Mouse (Mus musculus) lung, embryonic 14.5 days (tissue): ENCODE measurements at regions not wholly inside any gene's neighbourhood (a gene's known extent, or its start where the extent isn't known, plus 50 kb on each side); places are given as distances from the start of the nearest gene placed in this dataset.

Experiments
- ATAC-seq: fragments of 200-750 bp; cut with Nextera tagmentation; 2 replicates; pipeline ENCODE4 v1.8.0; 2017; ENCODE audit warnings: mild to moderate bottlenecking, moderate TSS enrichment, moderate library complexity; ENCODE audit not compliant: insufficient read depth
- DNase-seq: peaks from one replicate; pipeline ENCODE4 v3.0.0-alpha.2; 2015
- H3K27ac ChIP-seq: fragments of 300-500 bp; sonication (generic); 2 replicates; pipeline ENCODE4 v1.5.1; 2014; ENCODE audit warnings: low read depth, mild to moderate bottlenecking, moderate library complexity
- H3K27me3 ChIP-seq: fragments of 300-500 bp; sonication (generic); 2 replicates; pipeline ENCODE4 v1.6.1; 2014; ENCODE audit warnings: low read length, control low read depth; ENCODE audit not compliant: insufficient read depth
- H3K36me3 ChIP-seq: fragments of 300-500 bp; sonication (generic); 2 replicates; pipeline ENCODE4 v1.6.1; 2014; ENCODE audit warnings: control low read depth; ENCODE audit not compliant: insufficient read depth
- H3K4me1 ChIP-seq: fragments of 300-500 bp; sonication (generic); 2 replicates; pipeline ENCODE4 v1.6.1; 2014; ENCODE audit warnings: antibody characterized with exemption, control low read depth; ENCODE audit not compliant: insufficient read depth
- H3K4me2 ChIP-seq: fragments of 300-500 bp; sonication (generic); 2 replicates; pipeline ENCODE4 v1.6.1; 2014; ENCODE audit warnings: mild to moderate bottlenecking
- H3K4me3 ChIP-seq: fragments of 300-500 bp; sonication (generic); 2 replicates; pipeline ENCODE4 v1.5.1; 2014; ENCODE audit warnings: low read depth, low read length
- H3K9ac ChIP-seq: fragments of 300-500 bp; sonication (generic); 2 replicates; pipeline ENCODE4 v1.6.1; 2014
- H3K9me3 ChIP-seq: fragments of 300-500 bp; sonication (generic); 2 replicates; pipeline ENCODE4 v1.6.1; 2016; ENCODE audit warnings: low read depth, low read length, control low read depth
- CTCF ChIP-seq: IDR thresholded peaks from 2 replicates; pipeline ENCODE4 v1.5.1; 2016; ENCODE audit warnings: antibody characterized with exemption, low read depth
- WGBS: fragments of 180-500 bp; shearing (Covaris S2); extraction: QIAGEN DNeasy Blood & Tissue Kit; methylation state at CpG from one replicate; pipeline ENCODE4 v1.1.7; 2014; 5-methylcytosine and 5-hydroxymethylcytosine counted together

- Histone ChIP-seq H3K4me3 (no peak overlapping the region), H3K4me2 (no peak overlapping the region), H3K4me1 (no peaks in the 10 kb centered on the region), H3K9me3 (no peaks in the 10 kb centered on the region), H3K9ac (no peak overlapping the region), H3K36me3 (no peaks in the 10 kb centered on the region), H3K27me3 (no peaks in the 10 kb centered on the region), H3K27ac (no peak overlapping the region)
- peak; percentile 56 for DNase-seq
- WGBS: 36% methylated on average over 6 of the region's 6 CpGs
- ATAC-seq: no peak
- TF ChIP-seq CTCF: no peak
These were observed 173.4 kb upstream of the Klf7 start for GRCm38 (mm10) chr1:64295512-64295945.

- ATAC-seq (no peak), DNase-seq (no peak)
- Histone ChIP-seq H3K9me3 (no peaks in the 10 kb centered on the region), H3K27me3 (no peaks in the 10 kb centered on the region), H3K36me3 (no peaks in the 10 kb centered on the region), H3K4me1 (no peaks in the 10 kb centered on the region), H3K27ac (no peak overlapping the region), H3K4me2 (no peak overlapping the region), H3K9ac (no peak overlapping the region), H3K4me3 (no peak overlapping the region)
- no peak for TF ChIP-seq CTCF
- WGBS: 82% methylated on average over 7 of the region's 7 CpGs
These were observed 173.0 kb upstream of the Klf7 start for GRCm38 (mm10) chr1:64295051-64295450.

- no peaks in the 10 kb centered on the region for H3K9me3 ChIP-seq
- 0 out of 2 replicates have a peak overlapping the region, but pooled peaks have one; percentile 2 for H3K27ac ChIP-seq
- no peak for TF ChIP-seq CTCF
- no peaks in the 10 kb centered on the region for H3K27me3 ChIP-seq
- peak; percentile 88 for ATAC-seq
- DNase-seq: peak; percentile 33
- H3K9ac ChIP-seq: no peak overlapping the region
- peak overlapping the region; percentile 19; the same call in 1 of the 2 replicates for H3K4me3 ChIP-seq
- peak overlapping the region; percentile 46 for H3K4me2 ChIP-seq
- no peaks in the 10 kb centered on the region for H3K36me3 ChIP-seq
- H3K4me1 ChIP-seq: no peaks in the 10 kb centered on the region
- WGBS: 21% methylated on average over 12 of the region's 12 CpGs
These were observed 166.8 kb upstream of the Klf7 start for GRCm38 (mm10) chr1:64288812-64289447.

GRCm38 (mm10) chr1:64287068-64287467 lies 165.0 kb upstream of the Klf7 start:
- Histone ChIP-seq H3K27me3 (no peaks in the 10 kb centered on the region), H3K4me3 (no peak overlapping the region), H3K9me3 (no peaks in the 10 kb centered on the region), H3K36me3 (no peaks in the 10 kb centered on the region), H3K9ac (no peak overlapping the region), H3K4me1 (no peaks in the 10 kb centered on the region), H3K4me2 (no peak overlapping the region), H3K27ac (no peak overlapping the region)
- no peak for ATAC-seq
- 70% methylated on average over 2 of the region's 2 CpGs for WGBS
- no peak for DNase-seq
- no peak for TF ChIP-seq CTCF

GRCm38 (mm10) chr1:64284656-64285055 lies 162.6 kb upstream of the Klf7 start:
- 74% methylated on average over 8 of the region's 8 CpGs for WGBS
- Histone ChIP-seq H3K4me1 (no peaks in the 10 kb centered on the region), H3K36me3 (no peaks in the 10 kb centered on the region), H3K9ac (no peak overlapping the region), H3K4me2 (no peak overlapping the region), H3K27ac (no peak overlapping the region), H3K4me3 (no peak overlapping the region), H3K9me3 (no peaks in the 10 kb centered on the region), H3K27me3 (no peaks in the 10 kb centered on the region)
- DNase-seq: no peak
- TF ChIP-seq CTCF: no peak
- no peak for ATAC-seq

GRCm38 (mm10) chr1:64275865-64276264 lies 153.8 kb upstream of the Klf7 start:
- no peak overlapping the region for H3K4me3 ChIP-seq
- no peak overlapping the region for H3K27ac ChIP-seq
- H3K9ac ChIP-seq: no peak overlapping the region
- no peaks in the 10 kb centered on the region for H3K36me3 ChIP-seq
- no peak for DNase-seq
- no peak overlapping the region for H3K4me2 ChIP-seq
- H3K9me3 ChIP-seq: no peaks in the 10 kb centered on the region
- no peak for TF ChIP-seq CTCF
- no peak for ATAC-seq
- no peaks in the 10 kb centered on the region for H3K27me3 ChIP-seq
- H3K4me1 ChIP-seq: no peaks in the 10 kb centered on the region

- no peak overlapping the region for H3K4me2 ChIP-seq
- H3K4me1 ChIP-seq: no peaks in the 10 kb centered on the region
- H3K4me3 ChIP-seq: no peak overlapping the region
- H3K27ac ChIP-seq: no peak overlapping the region
- DNase-seq: no peak
- WGBS: 58% methylated on average over 3 of the region's 3 CpGs
- H3K27me3 ChIP-seq: no peaks in the 10 kb centered on the region
- H3K9me3 ChIP-seq: no peaks in the 10 kb centered on the region
- ATAC-seq: no peak
- TF ChIP-seq CTCF: no peak
- no peaks in the 10 kb centered on the region for H3K36me3 ChIP-seq
- H3K9ac ChIP-seq: no peak overlapping the region
These were observed 153.2 kb upstream of the Klf7 start for GRCm38 (mm10) chr1:64275086-64275802.
